Mouse (Mus musculus): Measurements from ENCODE around the gene Rpl14. TPM values are rescaled to one million over a fixed set of nuclear protein-coding genes. Genes with fewer than 3 reads are reported as not detected.

The Rpl14 gene
- total and polyA plus RNA-seq, 2 experiments from 2014 or later = 146 to 355 TPM

GRCm38 (mm10) chr9:120545994-120546393 lies 25.2 kb upstream of the Rpl14 start:
- no peaks in the 10 kb centered on the region for H3K27me3 ChIP-seq (ENCODE audit: control insufficient read depth, insufficient read depth, low read length)
- no peaks in the 10 kb centered on the region for H3K36me3 ChIP-seq (replicated peaks; ENCODE audit: control insufficient read depth, insufficient read depth, low read length)
- WGBS = 49% methylated on average over 2 of the region's 2 CpGs
- no peak overlapping the region for H3K4me3 ChIP-seq (ENCODE audit: low read depth, low read length)
- ATAC-seq (ENCODE audit: insufficient read depth, low read depth) (no peak), DNase-seq (ENCODE audit: low spot score) (no peak)
- no peak overlapping the region for H3K4me2 ChIP-seq (ENCODE audit: low read depth, low read length)
- no peak overlapping the region for H3K9ac ChIP-seq (replicated peaks; ENCODE audit: low read depth, low read length)
- no peak for TF ChIP-seq CTCF (IDR thresholded peaks at IDR 0.05; ENCODE audit: low read depth)
- no peak for TF ChIP-seq EP300 (IDR thresholded peaks at IDR 0.05; ENCODE audit: low read depth)
- H3K27ac ChIP-seq (ENCODE audit: low read depth) = no peak overlapping the region
- H3K9me3 ChIP-seq (replicated peaks; ENCODE audit: control insufficient read depth, low read length) = no peaks in the 10 kb centered on the region
- H3K4me1 ChIP-seq (ENCODE audit: control insufficient read depth, insufficient read depth) = no peaks in the 10 kb centered on the region

DNA sequence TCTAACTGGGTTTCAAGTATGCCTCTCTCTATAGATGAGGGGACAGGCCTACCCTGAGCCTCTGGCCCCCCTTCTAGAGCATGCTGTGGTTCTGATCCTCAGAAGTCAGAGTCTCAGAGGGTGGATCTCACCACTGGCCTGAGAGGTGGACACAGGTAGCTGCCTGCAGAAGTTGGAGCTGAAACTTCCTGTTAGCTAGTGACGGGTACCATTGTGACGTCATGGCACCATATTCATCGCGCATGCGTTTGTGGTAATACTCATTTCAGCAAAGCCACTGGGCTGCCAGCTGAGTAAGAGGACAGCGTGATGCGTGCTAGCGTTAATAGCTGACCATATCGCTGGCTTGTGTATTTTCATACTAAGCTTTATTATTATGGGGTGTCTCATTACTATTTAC lies 24.8 kb upstream of the Rpl14 start:
- DNase-seq (ENCODE audit: low spot score) = no peak
- ATAC-seq (ENCODE audit: insufficient read depth, low read depth) = no peak
- Histone ChIP-seq H3K4me3 (ENCODE audit: low read depth, low read length) (no peak overlapping the region), H3K9ac (replicated peaks; ENCODE audit: low read depth, low read length) (no peak overlapping the region), H3K4me1 (ENCODE audit: control insufficient read depth, insufficient read depth) (no peaks in the 10 kb centered on the region), H3K9me3 (replicated peaks; ENCODE audit: control insufficient read depth, low read length) (no peaks in the 10 kb centered on the region), H3K4me2 (ENCODE audit: low read depth, low read length) (no peak overlapping the region), H3K27ac (ENCODE audit: low read depth) (no peak overlapping the region), H3K36me3 (replicated peaks; ENCODE audit: control insufficient read depth, insufficient read depth, low read length) (no peaks in the 10 kb centered on the region), H3K27me3 (ENCODE audit: control insufficient read depth, insufficient read depth, low read length) (no peaks in the 10 kb centered on the region)
- no peak for TF ChIP-seq EP300 (IDR thresholded peaks at IDR 0.05; ENCODE audit: low read depth)
- no peak for TF ChIP-seq CTCF (IDR thresholded peaks at IDR 0.05; ENCODE audit: low read depth)
- 91% methylated on average over 9 of the region's 9 CpGs for WGBS

- DNase-seq (ENCODE audit: low spot score) (no peak), ATAC-seq (ENCODE audit: insufficient read depth, low read depth) (no peak)
- Histone ChIP-seq H3K27ac (ENCODE audit: low read depth) (no peak overlapping the region), H3K36me3 (replicated peaks; ENCODE audit: control insufficient read depth, insufficient read depth, low read length) (no peaks in the 10 kb centered on the region), H3K9me3 (replicated peaks; ENCODE audit: control insufficient read depth, low read length) (no peaks in the 10 kb centered on the region), H3K9ac (replicated peaks; ENCODE audit: low read depth, low read length) (no peak overlapping the region), H3K4me2 (ENCODE audit: low read depth, low read length) (no peak overlapping the region), H3K27me3 (ENCODE audit: control insufficient read depth, insufficient read depth, low read length) (no peaks in the 10 kb centered on the region), H3K4me1 (ENCODE audit: control insufficient read depth, insufficient read depth) (no peaks in the 10 kb centered on the region), H3K4me3 (ENCODE audit: low read depth, low read length) (no peak overlapping the region)
- TF ChIP-seq EP300 (IDR thresholded peaks at IDR 0.05; ENCODE audit: low read depth) = no peak
- no peak for TF ChIP-seq CTCF (IDR thresholded peaks at IDR 0.05; ENCODE audit: low read depth)
- WGBS = 32% methylated on average over 16 of the region's 16 CpGs
Observed at GRCm38 (mm10) chr9:120547026-120547668, 24.1 kb upstream of the Rpl14 start.

GRCm38 (mm10) chr9:120550778-120551177 lies 20.5 kb upstream of the Rpl14 start:
- no peaks in the 10 kb centered on the region for H3K9me3 ChIP-seq (replicated peaks; ENCODE audit: control insufficient read depth, low read length)
- H3K4me3 ChIP-seq (ENCODE audit: low read depth, low read length) = no peak overlapping the region
- ATAC-seq (ENCODE audit: insufficient read depth, low read depth) (no peak), DNase-seq (ENCODE audit: low spot score) (no peak)
- no peak overlapping the region for H3K4me2 ChIP-seq (ENCODE audit: low read depth, low read length)
- H3K27ac ChIP-seq (ENCODE audit: low read depth) = no peak overlapping the region
- H3K27me3 ChIP-seq (ENCODE audit: control insufficient read depth, insufficient read depth, low read length) = no peaks in the 10 kb centered on the region
- 89% methylated on average over 9 of the region's 9 CpGs for WGBS
- H3K36me3 ChIP-seq (replicated peaks; ENCODE audit: control insufficient read depth, insufficient read depth, low read length) = no peaks in the 10 kb centered on the region
- H3K9ac ChIP-seq (replicated peaks; ENCODE audit: low read depth, low read length) = no peak overlapping the region
- no peaks in the 10 kb centered on the region for H3K4me1 ChIP-seq (ENCODE audit: control insufficient read depth, insufficient read depth)
- no peak for TF ChIP-seq CTCF (IDR thresholded peaks at IDR 0.05; ENCODE audit: low read depth)
- no peak for TF ChIP-seq EP300 (IDR thresholded peaks at IDR 0.05; ENCODE audit: low read depth)

- Histone ChIP-seq H3K27ac (ENCODE audit: low read depth) (no peak overlapping the region), H3K9ac (replicated peaks; ENCODE audit: low read depth, low read length) (no peak overlapping the region), H3K4me3 (ENCODE audit: low read depth, low read length) (no peak overlapping the region), H3K4me1 (ENCODE audit: control insufficient read depth, insufficient read depth) (no peaks in the 10 kb centered on the region), H3K27me3 (ENCODE audit: control insufficient read depth, insufficient read depth, low read length) (no peaks in the 10 kb centered on the region), H3K36me3 (replicated peaks; ENCODE audit: control insufficient read depth, insufficient read depth, low read length) (no peaks in the 10 kb centered on the region), H3K4me2 (ENCODE audit: low read depth, low read length) (no peak overlapping the region), H3K9me3 (replicated peaks; ENCODE audit: control insufficient read depth, low read length) (no peaks in the 10 kb centered on the region)
- TF ChIP-seq EP300 (IDR thresholded peaks at IDR 0.05; ENCODE audit: low read depth) = no peak
- TF ChIP-seq CTCF (IDR thresholded peaks at IDR 0.05; ENCODE audit: low read depth) = no peak
- WGBS = 80% methylated on average over 3 of the region's 3 CpGs
- DNase-seq (ENCODE audit: low spot score) (no peak), ATAC-seq (ENCODE audit: insufficient read depth, low read depth) (no peak)
Observed at GRCm38 (mm10) chr9:120563590-120563989, 7.7 kb upstream of the Rpl14 start.

GRCm38 (mm10) chr9:120564247-120564646 lies 7.0 kb upstream of the Rpl14 start:
- no peaks in the 10 kb centered on the region for H3K4me1 ChIP-seq (ENCODE audit: control insufficient read depth, insufficient read depth)
- H3K36me3 ChIP-seq (replicated peaks; ENCODE audit: control insufficient read depth, insufficient read depth, low read length) = no peaks in the 10 kb centered on the region
- H3K27me3 ChIP-seq (ENCODE audit: control insufficient read depth, insufficient read depth, low read length) = no peaks in the 10 kb centered on the region
- no peak overlapping the region for H3K4me2 ChIP-seq (ENCODE audit: low read depth, low read length)
- ATAC-seq (ENCODE audit: insufficient read depth, low read depth) (no peak), DNase-seq (ENCODE audit: low spot score) (no peak)
- H3K4me3 ChIP-seq (ENCODE audit: low read depth, low read length) = no peak overlapping the region
- no peak overlapping the region for H3K9ac ChIP-seq (replicated peaks; ENCODE audit: low read depth, low read length)
- TF ChIP-seq CTCF (IDR thresholded peaks at IDR 0.05; ENCODE audit: low read depth) (no peak), EP300 (IDR thresholded peaks at IDR 0.05; ENCODE audit: low read depth) (no peak)
- no peak overlapping the region for H3K27ac ChIP-seq (ENCODE audit: low read depth)
- WGBS = 67% methylated on average over 2 of the region's 2 CpGs
- no peaks in the 10 kb centered on the region for H3K9me3 ChIP-seq (replicated peaks; ENCODE audit: control insufficient read depth, low read length)
